Mouse (Mus musculus): ENCODE results near the gene Impdh1. TPM values are rescaled to one million over a fixed set of nuclear protein-coding genes. Genes with fewer than 3 reads are reported as not detected.
A peak's percentile ranks its signal among the peaks of the same experiment; 100 is the strongest.

The Impdh1 gene
- polyA plus RNA-seq, 2 experiments, result 5.2 to 5.8 TPM

GRCm38 (mm10) chr6:29170063-29170921 is 45.9 kb downstream of the Impdh1 start:
- H3K9ac ChIP-seq (replicated peaks), result no peak overlapping the region
- H3K27ac ChIP-seq, result no peak overlapping the region
- peak overlapping the region in 1 of 2 experiments; percentile 40; a peak in 2 of 4 replicates for H3K4me3 ChIP-seq (ENCODE audit: insufficient read depth in 1 of 2, low read depth in 2 of 2, low read length in 2 of 2)
- WGBS (ENCODE audit: insufficient replicate concordance), result 1% methylated on average over 63 of the region's 63 CpGs
- H3K9me3 ChIP-seq (ENCODE audit: control insufficient read depth, low read length), result no peaks in the 10 kb centered on the region
- no peak for DNase-seq (ENCODE audit: low read depth in 3 of 3, low spot score in 3 of 3)
- no peaks in the 10 kb centered on the region for H3K36me3 ChIP-seq (replicated peaks; ENCODE audit: control insufficient read depth, insufficient read depth, low read depth)
- H3K4me1 ChIP-seq (replicated peaks; ENCODE audit: control insufficient read depth in 2 of 2, insufficient read depth in 2 of 2, low read length in 1 of 2), result no peaks in the 10 kb centered on the region
- H3K27me3 ChIP-seq (ENCODE audit: control insufficient read depth, insufficient read depth, low read length), result peaks cover 79% of the 10 kb centered on the region
- ATAC-seq (ENCODE audit: insufficient read depth), result no peak; the same call in 1 of the 2 replicates
- H3K4me2 ChIP-seq (ENCODE audit: low read depth), result peak overlapping the region; percentile 67
- no peak for TF ChIP-seq EP300 (IDR thresholded peaks at IDR 0.05; ENCODE audit: low read depth)
- TF ChIP-seq CTCF (IDR thresholded peaks at IDR 0.05; ENCODE audit: low read depth), result no peak

GRCm38 (mm10) chr6:29169675-29170062 is 46.5 kb downstream of the Impdh1 start:
- Histone ChIP-seq H3K4me2 (ENCODE audit: low read depth) (no peak overlapping the region), H3K4me3 (ENCODE audit: insufficient read depth in 1 of 2, low read depth in 2 of 2, low read length in 2 of 2) (no peak overlapping the region), H3K9ac (replicated peaks) (no peak overlapping the region), H3K36me3 (replicated peaks; ENCODE audit: control insufficient read depth, insufficient read depth, low read depth) (no peaks in the 10 kb centered on the region), H3K4me1 (replicated peaks; ENCODE audit: control insufficient read depth in 2 of 2, insufficient read depth in 2 of 2, low read length in 1 of 2) (no peaks in the 10 kb centered on the region), H3K27ac (no peak overlapping the region), H3K27me3 (ENCODE audit: control insufficient read depth, insufficient read depth, low read length) (peaks cover 80% of the 10 kb centered on the region), H3K9me3 (ENCODE audit: control insufficient read depth, low read length) (no peaks in the 10 kb centered on the region)
- TF ChIP-seq EP300 (IDR thresholded peaks at IDR 0.05; ENCODE audit: low read depth) (no peak), CTCF (IDR thresholded peaks at IDR 0.05; ENCODE audit: low read depth) (no peak)
- no peak for DNase-seq (ENCODE audit: low read depth in 3 of 3, low spot score in 3 of 3)
- ATAC-seq (ENCODE audit: insufficient read depth), result no peak
- 6% methylated on average over 12 of the region's 12 CpGs for WGBS (ENCODE audit: insufficient replicate concordance)

- Histone ChIP-seq H3K4me1 (replicated peaks; ENCODE audit: control insufficient read depth in 2 of 2, insufficient read depth in 2 of 2, low read length in 1 of 2) (peaks cover 0 to under 1% of the 10 kb centered on the region in 2 experiments; a peak in 1 of 4 replicates), H3K9me3 (ENCODE audit: control insufficient read depth, low read length) (no peaks in the 10 kb centered on the region), H3K27me3 (ENCODE audit: control insufficient read depth, insufficient read depth, low read length) (peaks cover 73% of the 10 kb centered on the region), H3K27ac (no peak overlapping the region), H3K36me3 (replicated peaks; ENCODE audit: control insufficient read depth, insufficient read depth, low read depth) (no peaks in the 10 kb centered on the region), H3K9ac (replicated peaks) (no peak overlapping the region), H3K4me2 (ENCODE audit: low read depth) (no peak overlapping the region), H3K4me3 (ENCODE audit: insufficient read depth in 1 of 2, low read depth in 2 of 2, low read length in 2 of 2) (no peak overlapping the region)
- no peak for ATAC-seq (ENCODE audit: insufficient read depth)
- TF ChIP-seq EP300 (IDR thresholded peaks at IDR 0.05; ENCODE audit: low read depth) (no peak), CTCF (IDR thresholded peaks at IDR 0.05; ENCODE audit: low read depth) (no peak)
- no peak for DNase-seq (ENCODE audit: low read depth in 3 of 3, low spot score in 3 of 3)
- WGBS (ENCODE audit: insufficient replicate concordance), result 19% methylated on average over 2 of the region's 2 CpGs
Measured at GRCm38 (mm10) chr6:29168871-29169270, 47.3 kb downstream of the Impdh1 start.

DNA sequence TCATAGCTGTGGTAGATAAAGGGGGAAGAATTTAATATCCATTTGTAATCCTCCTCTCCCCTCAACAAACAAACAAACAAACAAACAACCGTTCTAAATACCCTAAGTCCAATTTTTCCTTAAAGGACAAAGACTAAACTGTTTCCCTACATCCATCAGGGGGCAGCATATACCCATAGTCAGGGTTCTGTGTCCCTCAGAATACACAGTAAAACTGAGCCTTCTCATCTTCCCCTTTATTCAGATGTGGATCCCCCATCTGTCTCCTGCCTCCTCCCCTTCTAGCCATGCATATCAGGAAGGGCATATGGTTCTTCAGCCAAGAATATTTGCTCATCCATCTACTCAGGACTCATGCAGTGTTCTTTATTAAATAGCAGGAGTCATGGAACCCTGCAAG is 50.0 kb downstream of the Impdh1 start:
- H3K4me1 ChIP-seq (replicated peaks; ENCODE audit: control insufficient read depth in 2 of 2, insufficient read depth in 2 of 2, low read length in 1 of 2), result peaks cover 3 to 5% of the 10 kb centered on the region in 2 experiments; a peak in 3 of 4 replicates
- no peak overlapping the region for H3K4me2 ChIP-seq (ENCODE audit: low read depth)
- H3K9ac ChIP-seq (replicated peaks), result no peak overlapping the region
- no peak overlapping the region for H3K27ac ChIP-seq
- 0% methylated on average over 1 of the region's 1 CpGs for WGBS (ENCODE audit: insufficient replicate concordance)
- no peaks in the 10 kb centered on the region for H3K9me3 ChIP-seq (ENCODE audit: control insufficient read depth, low read length)
- DNase-seq (ENCODE audit: low read depth in 3 of 3, low spot score in 3 of 3) (peak in 1 of 3 experiments; percentile 26), ATAC-seq (ENCODE audit: insufficient read depth) (no peak)
- no peaks in the 10 kb centered on the region for H3K36me3 ChIP-seq (replicated peaks; ENCODE audit: control insufficient read depth, insufficient read depth, low read depth)
- peaks cover 49% of the 10 kb centered on the region for H3K27me3 ChIP-seq (ENCODE audit: control insufficient read depth, insufficient read depth, low read length)
- H3K4me3 ChIP-seq (ENCODE audit: insufficient read depth in 1 of 2, low read depth in 2 of 2, low read length in 2 of 2), result no peak overlapping the region
- no peak for TF ChIP-seq EP300 (IDR thresholded peaks at IDR 0.05; ENCODE audit: low read depth)
- TF ChIP-seq CTCF (IDR thresholded peaks at IDR 0.05; ENCODE audit: low read depth), result peak; percentile 51; the same call in 1 of the 2 replicates

Data from liver, embryonic 14.5 days (tissue).